ENCODE assay signal across 8 mouse cellular contexts in genomic region chr6:125380372-125381360, GRCm38 (mm10). TPM values are rescaled to one million over a fixed set of nuclear protein-coding genes. Genes with fewer than 3 reads are reported as not detected.
A peak's percentile ranks its signal among the peaks of the same experiment; 100 is the strongest.
DNase-seq lines count a peak whose midpoint lies in the region; ATAC-seq and TF ChIP-seq lines count a peak whose summit lies in the region.

Plekhg6 (minus strand) TSS chr6:125380793.

- H3K4me2 ChIP-seq in heart, postnatal 0 days (ENCODE audit: low read depth, low read length): peak within 1 kb of the TSS; percentile 50

- TF ChIP-seq CTCF in thymus, adult 2 months (IDR thresholded peaks at IDR 0.05; ENCODE audit: borderline replicate concordance, control insufficient read depth, extremely low read depth, insufficient read depth, low read length, poor library complexity): no peak
- no peak for TF ChIP-seq CTCF in heart, postnatal 0 days (IDR thresholded peaks at IDR 0.05; ENCODE audit: low read depth)

- no peak for TF ChIP-seq EP300 in heart, postnatal 0 days (IDR thresholded peaks at IDR 0.05; ENCODE audit: low read depth)

- H3K27ac ChIP-seq in thymus, adult 2 months (ENCODE audit: control insufficient read depth, insufficient read depth, low read length): no peak within 1 kb of the TSS
- H3K27ac ChIP-seq in heart, postnatal 0 days (ENCODE audit: low read depth): no peak within 1 kb of the TSS
- 0 out of 2 replicates have a peak within 1 kb of the TSS, but pooled peaks have one; percentile 1 for H3K27ac ChIP-seq in limb, embryonic 10.5 days

- H3K4me3 ChIP-seq in thymus, adult 2 months (ENCODE audit: control insufficient read depth, insufficient read depth, low read length): peak within 1 kb of the TSS; percentile 14; the same call in 1 of the 2 replicates
- peak within 1 kb of the TSS; percentile 27 for H3K4me3 ChIP-seq in heart, postnatal 0 days (ENCODE audit: low read depth, low read length)
- H3K4me3 ChIP-seq in limb, embryonic 10.5 days: peak within 1 kb of the TSS; percentile 46

- 29% methylated on average over 40 of the region's 40 CpGs for WGBS in thymus, adult 2 months
- 6% methylated on average over 39 of the region's 40 CpGs for WGBS in heart, postnatal 0 days
- WGBS in limb, embryonic 10.5 days: 11% methylated on average over 35 of the region's 40 CpGs

- no peak for DNase-seq in thymus, adult 2 months
- no peak for DNase-seq in thymus, postnatal 36 days
- no peak for DNase-seq in heart, postnatal 0 days (ENCODE audit: low spot score)
- no peak for DNase-seq in limb, embryonic 10.5 days (ENCODE audit: low spot score)
- no peak for DNase-seq in layer of hippocampus, postnatal 10 days (ENCODE audit: low spot score in 2 of 2)
- no peak for DNase-seq in frontal cortex, postnatal 14 days (ENCODE audit: low spot score in 2 of 2)
- no peak for DNase-seq in thymus, postnatal 0 days (ENCODE audit: low spot score)

- no peaks in the 10 kb centered on the region for H3K36me3 ChIP-seq in thymus, adult 2 months (ENCODE audit: control insufficient read depth, insufficient read depth, low read length)
- H3K36me3 ChIP-seq in heart, postnatal 0 days (replicated peaks; ENCODE audit: control insufficient read depth, insufficient read depth, low read length): no peaks in the 10 kb centered on the region
- H3K36me3 ChIP-seq in limb, embryonic 10.5 days: no peaks in the 10 kb centered on the region

- ATAC-seq in heart, postnatal 0 days (ENCODE audit: insufficient read depth, low read depth): no peak
- peak; percentile 40; the same call in 1 of the 2 replicates for ATAC-seq in megakaryocyte-erythroid progenitor cell, adult 5-6 weeks (replicated peaks; ENCODE audit: low FRiP score, low TSS enrichment, poor library complexity, severe bottlenecking)

- no peak within 1 kb of the TSS for H3K9ac ChIP-seq in heart, postnatal 0 days (replicated peaks; ENCODE audit: low read depth, low read length)

- no peak for TF ChIP-seq POLR2A in thymus, adult 2 months (IDR thresholded peaks at IDR 0.05; ENCODE audit: control insufficient read depth, extremely low read depth, insufficient read depth, low read length, poor library complexity)

- H3K27me3 ChIP-seq in thymus, adult 2 months (ENCODE audit: control insufficient read depth, insufficient read depth, low read length): peaks cover 5% of the 10 kb centered on the region; the same call in 1 of the 2 replicates
- H3K27me3 ChIP-seq in heart, postnatal 0 days (ENCODE audit: control insufficient read depth, insufficient read depth, low read length): peaks cover 61% of the 10 kb centered on the region
- peaks cover 78% of the 10 kb centered on the region for H3K27me3 ChIP-seq in limb, embryonic 10.5 days (ENCODE audit: low read depth, poor library complexity, severe bottlenecking)

- peaks cover 25% of the 10 kb centered on the region for H3K4me1 ChIP-seq in thymus, adult 2 months (replicated peaks; ENCODE audit: control insufficient read depth, insufficient read depth, low read length)
- peaks cover 13% of the 10 kb centered on the region for H3K4me1 ChIP-seq in heart, postnatal 0 days (ENCODE audit: control insufficient read depth, insufficient read depth)
- H3K4me1 ChIP-seq in limb, embryonic 10.5 days: peaks cover 32% of the 10 kb centered on the region

- H3K9me3 ChIP-seq in heart, postnatal 0 days (replicated peaks; ENCODE audit: control insufficient read depth, low read length): no peaks in the 10 kb centered on the region
- no peaks in the 10 kb centered on the region for H3K9me3 ChIP-seq in limb, embryonic 10.5 days (replicated peaks)

RNA-seq across cellular contexts. Expression of gene Plekhg6, which starts in this region (rescaled TPM):
- 2.4 and 2.5 TPM in 2 replicates for polyA plus RNA-seq in thymus, adult 2 months (2012; rRNA removed)
- total RNA-seq in heart, postnatal 0 days (2014; rRNA removed; ENCODE audit: low replicate concordance): not detected in 2 replicates
- 0.05 and 0.10 TPM in 2 replicates for polyA plus RNA-seq in heart, postnatal 0 days (2015; fragmentation: Nextera tagmentation; extraction: Ambion mirVana)
- polyA plus RNA-seq in limb, embryonic 10.5 days (2016; fragmentation: Nextera tagmentation; extraction: Ambion mirVana): 0.26 and 0.33 TPM in 2 replicates
- not detected in 2 replicates for total RNA-seq in megakaryocyte-erythroid progenitor cell, adult 5-6 weeks (2014; fragmentation: Nextera tagmentation)
- total RNA-seq in megakaryocyte-erythroid progenitor cell, adult 5-6 weeks (2017): not detected in 2 replicates
- under 1 TPM in 1 of 2 experiments, not detected in 1; 0.14 TPM for total RNA-seq in layer of hippocampus, postnatal 10 days (2021)
- polyA plus RNA-seq in thymus, postnatal 0 days (2015; fragmentation: Nextera tagmentation; extraction: Ambion mirVana): 1.0 and 1.2 TPM in 2 replicates

Comparison
In these comparisons a context has a peak if more than half of its experiments do, and no peak if none do; other contexts are left out.
1. Peak in ATAC-seq in megakaryocyte-erythroid progenitor cell, adult 5-6 weeks; RNA of the gene not detected or under 1 TPM.